Mouse (Mus musculus) embryonic facial prominence, embryonic 15.5 days (tissue): ENCODE measurements around the gene Borcs7. TPM values are rescaled to one million over a fixed set of nuclear protein-coding genes. Genes with fewer than 3 reads are reported as not detected.
A peak's percentile ranks its signal among the peaks of the same experiment; 100 is the strongest.

Experiments
- ATAC-seq: fragments of 200-750 bp; cut with Nextera tagmentation; 2 replicates; pipeline ENCODE4 v1.8.0; 2017; ENCODE audit warnings: low read depth, moderate TSS enrichment; ENCODE audit not compliant: insufficient number of reproducible peaks, low FRiP score, low TSS enrichment
- H3K27ac ChIP-seq: fragments of 300-500 bp; sonication (generic); replicated peaks from 2 replicates; pipeline ENCODE4 v1.5.1; 2015; ENCODE audit warnings: mild to moderate bottlenecking, inconsistent platforms
- H3K27me3 ChIP-seq: fragments of 300-500 bp; sonication (generic); 2 replicates; pipeline ENCODE4 v1.6.1; 2015; ENCODE audit warnings: inconsistent platforms
- H3K36me3 ChIP-seq: fragments of 300-500 bp; sonication (generic); 2 replicates; pipeline ENCODE4 v1.6.1; 2015; ENCODE audit warnings: mild to moderate bottlenecking, inconsistent platforms
- H3K4me1 ChIP-seq: fragments of 300-500 bp; sonication (generic); 2 replicates; pipeline ENCODE4 v1.6.1; 2015; ENCODE audit warnings: inconsistent platforms
- H3K4me2 ChIP-seq: fragments of 300-500 bp; sonication (generic); replicated peaks from 2 replicates; pipeline ENCODE4 v1.6.1; 2015; ENCODE audit warnings: mild to moderate bottlenecking, inconsistent platforms
- H3K4me3 ChIP-seq: fragments of 300-500 bp; sonication (generic); replicated peaks from 2 replicates; pipeline ENCODE4 v1.5.1; 2015; ENCODE audit warnings: mild to moderate bottlenecking, inconsistent platforms
- H3K9ac ChIP-seq: fragments of 300-500 bp; sonication (generic); 2 replicates; pipeline ENCODE4 v1.6.1; 2015; ENCODE audit warnings: inconsistent platforms
- H3K9me3 ChIP-seq: fragments of 300-500 bp; sonication (generic); replicated peaks from 2 replicates; pipeline ENCODE4 v1.6.1; 2016; ENCODE audit warnings: inconsistent platforms
- WGBS: fragments of 180-500 bp; shearing (Covaris S2); methylation state at CpG from one replicate; pipeline ENCODE4 v1.1.7; 2015; 5-methylcytosine and 5-hydroxymethylcytosine counted together
- polyA plus RNA-seq: library from polyadenylated mRNA; unstranded; fragments of >200 nt; fragmentation: Nextera tagmentation; extraction: Ambion mirVana; gene quantifications from 2 replicates; pipeline ENCODE4 v1.2.1, GENCODE M21; 2015

Gene Borcs7
- 14.9 and 16.3 TPM in 2 replicates for polyA plus RNA-seq

GRCm38 (mm10) chr19:46689460-46690372 lies at the start of gene Borcs7:
Borcs7 (plus strand) TSS chr19:46689906.
- Histone ChIP-seq H3K9ac (peak within 1 kb of the TSS; percentile 58), H3K27ac (peak within 1 kb of the TSS; percentile 80), H3K4me1 (peaks cover 9% of the 10 kb centered on the region; the same call in 1 of the 2 replicates), H3K4me3 (peak within 1 kb of the TSS; percentile 71), H3K36me3 (no peaks in the 10 kb centered on the region; the same call in 1 of the 2 replicates), H3K4me2 (peak within 1 kb of the TSS; percentile 62), H3K9me3 (no peaks in the 10 kb centered on the region), H3K27me3 (no peaks in the 10 kb centered on the region)
- WGBS, result 3% methylated on average over 44 of the region's 44 CpGs
- ATAC-seq, result peak; percentile 92

GRCm38 (mm10) chr19:46640780-46641179 lies 48.9 kb upstream of the Borcs7 start:
- Histone ChIP-seq H3K4me2 (no peak overlapping the region), H3K27me3 (no peaks in the 10 kb centered on the region), H3K27ac (no peak overlapping the region), H3K4me3 (no peak overlapping the region), H3K9ac (no peak overlapping the region), H3K36me3 (peaks cover 11% of the 10 kb centered on the region; the same call in 1 of the 2 replicates), H3K4me1 (peaks cover 87% of the 10 kb centered on the region), H3K9me3 (no peaks in the 10 kb centered on the region)
- WGBS, result 79% methylated on average over 8 of the region's 8 CpGs
- no peak for ATAC-seq

- Histone ChIP-seq H3K36me3 (peaks cover 11% of the 10 kb centered on the region; the same call in 1 of the 2 replicates), H3K4me1 (peaks cover 89% of the 10 kb centered on the region), H3K4me3 (no peak overlapping the region), H3K27me3 (no peaks in the 10 kb centered on the region), H3K9me3 (no peaks in the 10 kb centered on the region), H3K9ac (no peak overlapping the region; the same call in 1 of the 2 replicates), H3K27ac (peak overlapping the region; percentile 90), H3K4me2 (0 out of 2 replicates have a peak overlapping the region, but pooled peaks have one; percentile 12)
- 51% methylated on average over 19 of the region's 19 CpGs for WGBS
- no peak for ATAC-seq
Measured at GRCm38 (mm10) chr19:46641420-46642085, 48.2 kb upstream of the Borcs7 start.

GRCm38 (mm10) chr19:46642136-46642753 lies 47.5 kb upstream of the Borcs7 start:
- no peaks in the 10 kb centered on the region for H3K27me3 ChIP-seq
- peaks cover 90% of the 10 kb centered on the region for H3K4me1 ChIP-seq
- H3K36me3 ChIP-seq, result peaks cover 11% of the 10 kb centered on the region; the same call in 1 of the 2 replicates
- WGBS, result 51% methylated on average over 22 of the region's 22 CpGs
- H3K4me2 ChIP-seq, result no peak overlapping the region; the same call in 1 of the 2 replicates
- H3K9ac ChIP-seq, result no peak overlapping the region
- H3K27ac ChIP-seq, result peak overlapping the region; percentile 90
- no peaks in the 10 kb centered on the region for H3K9me3 ChIP-seq
- no peak overlapping the region for H3K4me3 ChIP-seq
- no peak for ATAC-seq

GRCm38 (mm10) chr19:46643236-46643635 lies 46.5 kb upstream of the Borcs7 start:
- H3K9me3 ChIP-seq, result no peaks in the 10 kb centered on the region
- H3K36me3 ChIP-seq, result peaks cover 8% of the 10 kb centered on the region; the same call in 1 of the 2 replicates
- 58% methylated on average over 5 of the region's 5 CpGs for WGBS
- H3K4me1 ChIP-seq, result peaks cover 96% of the 10 kb centered on the region
- no peak overlapping the region for H3K9ac ChIP-seq
- no peak overlapping the region for H3K4me2 ChIP-seq
- no peak for ATAC-seq
- H3K4me3 ChIP-seq, result no peak overlapping the region
- H3K27me3 ChIP-seq, result no peaks in the 10 kb centered on the region
- peak overlapping the region; percentile 90; the same call in 1 of the 2 replicates for H3K27ac ChIP-seq

- ATAC-seq, result no peak
- no peak overlapping the region for H3K4me2 ChIP-seq
- no peak overlapping the region for H3K9ac ChIP-seq
- WGBS, result 68% methylated on average over 10 of the region's 10 CpGs
- 0 out of 2 replicates have a peak, but pooled peaks cover 7% of the 10 kb centered on the region for H3K36me3 ChIP-seq
- H3K4me3 ChIP-seq, result no peak overlapping the region
- H3K9me3 ChIP-seq, result no peaks in the 10 kb centered on the region
- H3K27ac ChIP-seq, result peak overlapping the region; percentile 90
- peaks cover 90% of the 10 kb centered on the region for H3K4me1 ChIP-seq
- no peaks in the 10 kb centered on the region for H3K27me3 ChIP-seq
Measured at GRCm38 (mm10) chr19:46644343-46644792, 45.3 kb upstream of the Borcs7 start.

- Histone ChIP-seq H3K4me3 (no peak overlapping the region), H3K4me1 (peaks cover 84% of the 10 kb centered on the region), H3K27ac (peak overlapping the region; percentile 90), H3K36me3 (0 out of 2 replicates have a peak, but pooled peaks cover 7% of the 10 kb centered on the region), H3K27me3 (no peaks in the 10 kb centered on the region), H3K9me3 (no peaks in the 10 kb centered on the region), H3K9ac (no peak overlapping the region), H3K4me2 (no peak overlapping the region)
- 29% methylated on average over 12 of the region's 12 CpGs for WGBS
- peak; percentile 41 for ATAC-seq
Measured at GRCm38 (mm10) chr19:46644793-46645602, 44.7 kb upstream of the Borcs7 start.

GRCm38 (mm10) chr19:46646041-46646481 lies 43.6 kb upstream of the Borcs7 start:
- Histone ChIP-seq H3K27me3 (no peaks in the 10 kb centered on the region), H3K4me3 (no peak overlapping the region), H3K36me3 (0 out of 2 replicates have a peak, but pooled peaks cover 7% of the 10 kb centered on the region), H3K27ac (peak overlapping the region; percentile 76), H3K4me2 (no peak overlapping the region), H3K9me3 (no peaks in the 10 kb centered on the region), H3K9ac (no peak overlapping the region), H3K4me1 (peaks cover 75% of the 10 kb centered on the region)
- WGBS, result 56% methylated on average over 12 of the region's 12 CpGs
- ATAC-seq, result no peak

GRCm38 (mm10) chr19:46647254-46647653 lies 42.5 kb upstream of the Borcs7 start:
- peaks cover 63% of the 10 kb centered on the region for H3K4me1 ChIP-seq
- no peaks in the 10 kb centered on the region for H3K9me3 ChIP-seq
- H3K27ac ChIP-seq, result peak overlapping the region; percentile 63; the same call in 1 of the 2 replicates
- no peaks in the 10 kb centered on the region for H3K27me3 ChIP-seq
- no peak overlapping the region for H3K9ac ChIP-seq
- H3K36me3 ChIP-seq, result peaks cover 14% of the 10 kb centered on the region
- H3K4me3 ChIP-seq, result no peak overlapping the region
- 36% methylated on average over 3 of the region's 3 CpGs for WGBS
- no peak for ATAC-seq
- H3K4me2 ChIP-seq, result no peak overlapping the region

GRCm38 (mm10) chr19:46647850-46648249 lies 41.9 kb upstream of the Borcs7 start:
- H3K9ac ChIP-seq, result no peak overlapping the region
- ATAC-seq, result no peak
- no peak overlapping the region for H3K27ac ChIP-seq
- H3K4me3 ChIP-seq, result no peak overlapping the region
- H3K36me3 ChIP-seq, result peaks cover 17% of the 10 kb centered on the region
- no peaks in the 10 kb centered on the region for H3K27me3 ChIP-seq
- peaks cover 57% of the 10 kb centered on the region for H3K4me1 ChIP-seq
- no peaks in the 10 kb centered on the region for H3K9me3 ChIP-seq
- WGBS, result 70% methylated on average over 8 of the region's 8 CpGs
- H3K4me2 ChIP-seq, result no peak overlapping the region
